Comparison of ENCODE assay signal across 12 mouse cellular contexts in genomic region chr1:168549807-168550435, GRCm38 (mm10).
DNase-seq lines count a peak whose midpoint lies in the region; ATAC-seq lines count a peak whose summit lies in the region.
"Had no signal": no experiment of that assay in that cellular context is flagged by ENCODE, and none has a peak within 500 bp of the region (broad histone marks: within the 10 kb centered on the region; RNA-seq: fewer than 3 reads in every experiment).

No protein-coding gene starts in this region.

- 5% methylated on average over 7 of the region's 7 CpGs for WGBS in forebrain, embryonic 14.5 days

- no peaks in the 10 kb centered on the region for H3K9me3 ChIP-seq in forebrain, embryonic 14.5 days (replicated peaks; ENCODE audit: control insufficient read depth, low read length)

- no peak overlapping the region for H3K9ac ChIP-seq in forebrain, embryonic 14.5 days (ENCODE audit: low read length)

- no peak overlapping the region for H3K4me3 ChIP-seq in forebrain, embryonic 14.5 days (ENCODE audit: low read depth, low read length)
- H3K4me3 ChIP-seq: heart, adult 2 months had no signal

- peaks cover 21% of the 10 kb centered on the region; the same call in 1 of the 2 replicates for H3K4me1 ChIP-seq in forebrain, embryonic 14.5 days (ENCODE audit: control insufficient read depth, insufficient read depth, low read length)

- peak overlapping the region; percentile 68 for H3K27ac ChIP-seq in forebrain, embryonic 14.5 days (ENCODE audit: low read depth, low read length)
- H3K27ac ChIP-seq: heart, adult 2 months; macrophage had no signal

- intact Hi-C loops in left cerebral cortex, postnatal 4 days (cut with DNase I): loop anchor here (10.0 kb wide), 1 partner anchor 795 kb away; no protein-coding TSS in a partner anchor
- intact Hi-C loops in left cerebral cortex, postnatal 25 days (cut with DNase I): no loop called here

- H3K27me3 ChIP-seq in forebrain, embryonic 14.5 days (replicated peaks; ENCODE audit: control insufficient read depth, insufficient read depth, low read length): no peaks in the 10 kb centered on the region

- ATAC-seq in forebrain, embryonic 14.5 days: peak; percentile 91
- ATAC-seq: inflammation-experienced regulatory T-cells, adult 6 months had no signal

- no peaks in the 10 kb centered on the region for H3K36me3 ChIP-seq in forebrain, embryonic 14.5 days (ENCODE audit: control insufficient read depth, insufficient read depth, low read length)

- peak; percentile 29 for DNase-seq in left cerebral cortex, adult 11 months (ENCODE audit: low spot score)
- DNase-seq in left cerebral cortex, postnatal 4 days: no peak
- peak; percentile 95 for DNase-seq in forebrain, embryonic 14.5 days (ENCODE audit: low spot score)
- peak; percentile 11 to 69 for DNase-seq in left cerebral cortex, postnatal 25 days (ENCODE audit: low spot score in 2 of 2)
- DNase-seq in right cerebral cortex, postnatal 4 days: peak; percentile 12
- no peak for DNase-seq in ovary, adult 18-20 months (ENCODE audit: low spot score)
- DNase-seq in urinary bladder, postnatal 4 days (ENCODE audit: low spot score in 2 of 2): no peak
- DNase-seq: embryo, embryonic 11 days; heart, adult 2 months; kidney, postnatal 25 days had no signal

- H3K4me2 ChIP-seq in forebrain, embryonic 14.5 days (ENCODE audit: low read length): peak overlapping the region; percentile 17; the same call in 1 of the 2 replicates

Comparison
In these comparisons a context has a peak if more than half of its experiments do, and no peak if none do; other contexts are left out.
1. DNase-seq: peak in left cerebral cortex, adult 11 months (single experiment), forebrain, embryonic 14.5 days (single experiment), left cerebral cortex, postnatal 25 days (2 of 2) and right cerebral cortex, postnatal 4 days (single experiment); none in left cerebral cortex, postnatal 4 days (single experiment), ovary, adult 18-20 months (single experiment) and urinary bladder, postnatal 4 days (0 of 2).